Mouse (Mus musculus) C2C12 (cell line): Measurements from ENCODE around the gene Gucy2e. TPM values are rescaled to one million over a fixed set of nuclear protein-coding genes. Genes with fewer than 3 reads are reported as not detected.

Experiments used
- H3K27me3 ChIP-seq: one replicate; pipeline ENCODE4 v1.6.1; 2011; ENCODE audit not compliant: control insufficient read depth, insufficient read depth, insufficient read length
- H3K36me3 ChIP-seq: one replicate; pipeline ENCODE4 v1.6.1; 2011; ENCODE audit not compliant: control insufficient read depth, insufficient read depth
- H3K4me3 ChIP-seq: one replicate; pipeline ENCODE4 v1.5.1; 2011; ENCODE audit warnings: mild to moderate bottlenecking, control low read depth; ENCODE audit not compliant: poor library complexity, insufficient read depth, severe bottlenecking
- H3K79me2 ChIP-seq: one replicate; pipeline ENCODE4 v1.6.1; 2011; ENCODE audit not compliant: control insufficient read depth, insufficient read depth
- H3K79me3 ChIP-seq: one replicate; pipeline ENCODE4 v1.6.1; 2011; ENCODE audit warnings: low read depth, control low read depth
- H3ac ChIP-seq: one replicate; pipeline ENCODE3; 2011; ENCODE audit warnings: low read depth; ENCODE audit not compliant: control insufficient read depth, insufficient read length
- CEBPB ChIP-seq: IDR thresholded peaks from one replicate; pipeline ENCODE4 v1.6.1; 2011; ENCODE audit warnings: low read depth, mild to moderate bottlenecking, control low read depth, moderate library complexity
- CTCF ChIP-seq: IDR thresholded peaks from one replicate; pipeline ENCODE4 v1.5.1; 2011; ENCODE audit not compliant: control insufficient read depth, insufficient read depth, insufficient read length
- FOSL1 ChIP-seq: IDR thresholded peaks from one replicate; pipeline ENCODE4 v1.8.0; 2011; ENCODE audit warnings: mild to moderate bottlenecking, low read length; ENCODE audit not compliant: poor library complexity, insufficient read depth, severe bottlenecking
- MAX ChIP-seq: IDR thresholded peaks from one replicate; pipeline ENCODE4 v1.6.1; 2011; ENCODE audit warnings: mild to moderate bottlenecking, control low read depth
- MYOD1 ChIP-seq: IDR thresholded peaks from one replicate; pipeline ENCODE4 v1.6.1; 2011; ENCODE audit warnings: low read depth; ENCODE audit not compliant: control insufficient read depth, insufficient read length
- MYOG ChIP-seq: IDR thresholded peaks from one replicate; pipeline ENCODE4 v1.6.1; 2011; ENCODE audit not compliant: control insufficient read depth, insufficient read length; ENCODE audit errors: extremely low read depth
- USF1 ChIP-seq: IDR thresholded peaks from one replicate; pipeline ENCODE4 v1.6.1; 2011; ENCODE audit warnings: low read depth, mild to moderate bottlenecking, control low read depth, moderate library complexity
- long read RNA-seq, 2 experiments: library from polyadenylated mRNA; unstranded; transcript quantifications; one replicate each; pipeline ENCODE4 v2.0.0; 2019 to 2020
- polyA plus RNA-seq: library from polyadenylated mRNA; unstranded; fragments of >200 nt; fragmentation: generic; extraction: Trizol; gene quantifications from one replicate; pipeline ENCODE4 v1.2.1, GENCODE M21; 2012; ENCODE audit warnings: missing spikeins

The Gucy2e gene
- not detected for polyA plus RNA-seq
- long read RNA-seq, experiment 1: 0 reads
- long read RNA-seq, experiment 2: 0 reads

GRCm38 (mm10) chr11:69236926-69237260 is at the start of gene Gucy2e:
Gene Gucy2e (minus strand): TSS chr11:69237036.
- Histone ChIP-seq H3K4me3 (no peak within 1 kb of the TSS), H3K36me3 (no peaks in the 10 kb centered on the region), H3K79me2 (no peaks in the 10 kb centered on the region), H3K27me3 (peaks cover 11% of the 10 kb centered on the region), H3K79me3 (no peaks in the 10 kb centered on the region), H3ac (no peak within 1 kb of the TSS)
- TF ChIP-seq MYOG (no peak), CTCF (no peak), FOSL1 (no peak), CEBPB (no peak), USF1 (no peak), MYOD1 (no peak), MAX (no peak)

GRCm38 (mm10) chr11:69277267-69277666 is 40.4 kb upstream of the Gucy2e start:
- no peaks in the 10 kb centered on the region for H3K79me2 ChIP-seq
- no peaks in the 10 kb centered on the region for H3K79me3 ChIP-seq
- no peak overlapping the region for H3K4me3 ChIP-seq
- no peaks in the 10 kb centered on the region for H3K27me3 ChIP-seq
- H3ac ChIP-seq: no peak overlapping the region
- TF ChIP-seq MYOD1 (no peak), USF1 (no peak), MAX (no peak), FOSL1 (no peak), MYOG (no peak), CEBPB (no peak), CTCF (no peak)
- H3K36me3 ChIP-seq: no peaks in the 10 kb centered on the region

- TF ChIP-seq USF1 (no peak), MYOG (no peak), CEBPB (no peak), FOSL1 (no peak), CTCF (no peak)
- Histone ChIP-seq H3K27me3 (no peaks in the 10 kb centered on the region), H3K79me3 (no peaks in the 10 kb centered on the region), H3ac (no peak overlapping the region), H3K4me3 (no peak overlapping the region), H3K79me2 (no peaks in the 10 kb centered on the region), H3K36me3 (no peaks in the 10 kb centered on the region)
Measured at GRCm38 (mm10) chr11:69276081-69276480, 39.2 kb upstream of the Gucy2e start.

GRCm38 (mm10) chr11:69275650-69276049 is 38.8 kb upstream of the Gucy2e start:
- Histone ChIP-seq H3K36me3 (no peaks in the 10 kb centered on the region), H3K79me2 (no peaks in the 10 kb centered on the region), H3K79me3 (no peaks in the 10 kb centered on the region), H3K27me3 (no peaks in the 10 kb centered on the region), H3K4me3 (no peak overlapping the region), H3ac (no peak overlapping the region)
- TF ChIP-seq CTCF: no peak
- TF ChIP-seq FOSL1: no peak

- Histone ChIP-seq H3K4me3 (no peak overlapping the region), H3K27me3 (no peaks in the 10 kb centered on the region), H3K79me2 (no peaks in the 10 kb centered on the region), H3K36me3 (no peaks in the 10 kb centered on the region), H3K79me3 (no peaks in the 10 kb centered on the region), H3ac (peak overlapping the region; percentile 43)
- no peak for TF ChIP-seq FOSL1
- peak; percentile 0 for TF ChIP-seq CTCF
- TF ChIP-seq MAX: peak; percentile 7
Measured at GRCm38 (mm10) chr11:69272122-69272740, 35.4 kb upstream of the Gucy2e start.

GRCm38 (mm10) chr11:69269575-69269974 is 32.7 kb upstream of the Gucy2e start:
- Histone ChIP-seq H3K36me3 (no peaks in the 10 kb centered on the region), H3K4me3 (no peak overlapping the region), H3K79me2 (no peaks in the 10 kb centered on the region), H3K27me3 (no peaks in the 10 kb centered on the region), H3K79me3 (no peaks in the 10 kb centered on the region), H3ac (no peak overlapping the region)
- peak; percentile 48 for TF ChIP-seq CTCF
- no peak for TF ChIP-seq FOSL1
- TF ChIP-seq MYOG: no peak
- TF ChIP-seq MYOD1: no peak
